Mouse (Mus musculus): ENCODE measurements around the gene Rnh1. TPM values are rescaled to one million over a fixed set of nuclear protein-coding genes. Genes with fewer than 3 reads are reported as not detected.

Rnh1 gene
- polyA plus RNA-seq, 1 experiment from 2014 or later, result 51.1 TPM

GRCm38 (mm10) chr7:141176173-141176572 lies 3.5 kb upstream of the Rnh1 start:
- H3K27ac ChIP-seq, result no peak overlapping the region
- WGBS, result 4% methylated on average over 8 of the region's 8 CpGs
- H3K4me1 ChIP-seq (replicated peaks), result peaks cover 13% of the 10 kb centered on the region
- no peaks in the 10 kb centered on the region for H3K36me3 ChIP-seq
- no peaks in the 10 kb centered on the region for H3K27me3 ChIP-seq
- no peak for ATAC-seq (ENCODE audit: low FRiP score)
- no peaks in the 10 kb centered on the region for H3K9me3 ChIP-seq
- H3K4me2 ChIP-seq, result no peak overlapping the region
- H3K9ac ChIP-seq, result 0 out of 2 replicates have a peak overlapping the region, but pooled peaks have one; percentile 35
- no peak overlapping the region for H3K4me3 ChIP-seq

GRCm38 (mm10) chr7:141175068-141175467 lies 2.4 kb upstream of the Rnh1 start:
- Histone ChIP-seq H3K27ac (no peak overlapping the region), H3K27me3 (no peaks in the 10 kb centered on the region), H3K4me1 (replicated peaks) (peaks cover 13% of the 10 kb centered on the region), H3K9ac (no peak overlapping the region), H3K4me2 (no peak overlapping the region), H3K36me3 (no peaks in the 10 kb centered on the region), H3K4me3 (no peak overlapping the region), H3K9me3 (no peaks in the 10 kb centered on the region)
- ATAC-seq (ENCODE audit: low FRiP score), result no peak
- 88% methylated on average over 4 of the region's 4 CpGs for WGBS

GRCm38 (mm10) chr7:141173323-141173850 lies 730 bp upstream of the Rnh1 start:
- peak overlapping the region; percentile 76 for H3K9ac ChIP-seq
- ATAC-seq (ENCODE audit: low FRiP score), result no peak
- WGBS, result 86% methylated on average over 5 of the region's 5 CpGs
- peaks cover 18% of the 10 kb centered on the region for H3K4me1 ChIP-seq (replicated peaks)
- no peaks in the 10 kb centered on the region for H3K9me3 ChIP-seq
- H3K36me3 ChIP-seq, result no peaks in the 10 kb centered on the region
- no peaks in the 10 kb centered on the region for H3K27me3 ChIP-seq
- peak overlapping the region; percentile 51 for H3K4me3 ChIP-seq
- H3K27ac ChIP-seq, result peak overlapping the region; percentile 97
- H3K4me2 ChIP-seq, result peak overlapping the region; percentile 73

- Histone ChIP-seq H3K27me3 (no peaks in the 10 kb centered on the region), H3K9ac (no peak overlapping the region), H3K9me3 (no peaks in the 10 kb centered on the region), H3K4me1 (replicated peaks) (peaks cover 24% of the 10 kb centered on the region), H3K36me3 (peaks cover 7% of the 10 kb centered on the region; the same call in 1 of the 2 replicates), H3K4me2 (no peak overlapping the region), H3K27ac (no peak overlapping the region), H3K4me3 (no peak overlapping the region)
- no peak for ATAC-seq (ENCODE audit: low FRiP score)
Observed at GRCm38 (mm10) chr7:141169866-141170265, 2.8 kb downstream of the Rnh1 start.

GRCm38 (mm10) chr7:141169300-141169699 lies 3.4 kb downstream of the Rnh1 start:
- Histone ChIP-seq H3K9me3 (no peaks in the 10 kb centered on the region), H3K4me2 (no peak overlapping the region), H3K4me3 (no peak overlapping the region), H3K27me3 (no peaks in the 10 kb centered on the region), H3K9ac (no peak overlapping the region), H3K27ac (no peak overlapping the region), H3K36me3 (peaks cover 11% of the 10 kb centered on the region), H3K4me1 (replicated peaks) (peaks cover 24% of the 10 kb centered on the region)
- WGBS, result 78% methylated on average over 1 of the region's 1 CpGs
- no peak for ATAC-seq (ENCODE audit: low FRiP score)

- Histone ChIP-seq H3K4me2 (peak overlapping the region; percentile 51), H3K27ac (no peak overlapping the region), H3K27me3 (no peaks in the 10 kb centered on the region), H3K9ac (peak overlapping the region; percentile 66), H3K9me3 (no peaks in the 10 kb centered on the region), H3K4me1 (replicated peaks) (peaks cover 22% of the 10 kb centered on the region), H3K4me3 (peak overlapping the region; percentile 35), H3K36me3 (peaks cover 18% of the 10 kb centered on the region)
- ATAC-seq (ENCODE audit: low FRiP score), result no peak
- WGBS, result 9% methylated on average over 22 of the region's 22 CpGs
Observed at GRCm38 (mm10) chr7:141168518-141168953, 4.1 kb downstream of the Rnh1 start.

GRCm38 (mm10) chr7:141167901-141168517 lies 4.6 kb downstream of the Rnh1 start:
- no peaks in the 10 kb centered on the region for H3K27me3 ChIP-seq
- WGBS, result 28% methylated on average over 7 of the region's 7 CpGs
- no peak for ATAC-seq (ENCODE audit: low FRiP score)
- H3K4me2 ChIP-seq, result peak overlapping the region; percentile 51
- H3K27ac ChIP-seq, result no peak overlapping the region
- H3K9me3 ChIP-seq, result no peaks in the 10 kb centered on the region
- peaks cover 24% of the 10 kb centered on the region for H3K36me3 ChIP-seq
- H3K4me3 ChIP-seq, result peak overlapping the region; percentile 35
- H3K4me1 ChIP-seq (replicated peaks), result peaks cover 17% of the 10 kb centered on the region
- peak overlapping the region; percentile 66 for H3K9ac ChIP-seq

- no peaks in the 10 kb centered on the region for H3K9me3 ChIP-seq
- H3K27me3 ChIP-seq, result no peaks in the 10 kb centered on the region
- 91% methylated on average over 6 of the region's 6 CpGs for WGBS
- H3K4me3 ChIP-seq, result no peak overlapping the region
- no peak overlapping the region for H3K4me2 ChIP-seq
- H3K4me1 ChIP-seq (replicated peaks), result peaks cover 11% of the 10 kb centered on the region; the same call in 1 of the 2 replicates
- peaks cover 54% of the 10 kb centered on the region for H3K36me3 ChIP-seq
- no peak for ATAC-seq (ENCODE audit: low FRiP score)
- no peak overlapping the region for H3K9ac ChIP-seq
- H3K27ac ChIP-seq, result no peak overlapping the region
Observed at GRCm38 (mm10) chr7:141164850-141165249, 7.8 kb downstream of the Rnh1 start.

GRCm38 (mm10) chr7:141164397-141164796 lies 8.3 kb downstream of the Rnh1 start:
- H3K4me1 ChIP-seq (replicated peaks), result peaks cover 11% of the 10 kb centered on the region; the same call in 1 of the 2 replicates
- H3K4me3 ChIP-seq, result no peak overlapping the region
- ATAC-seq (ENCODE audit: low FRiP score), result no peak
- H3K9ac ChIP-seq, result no peak overlapping the region
- H3K27me3 ChIP-seq, result no peaks in the 10 kb centered on the region
- no peaks in the 10 kb centered on the region for H3K9me3 ChIP-seq
- peaks cover 58% of the 10 kb centered on the region for H3K36me3 ChIP-seq
- 96% methylated on average over 7 of the region's 7 CpGs for WGBS
- no peak overlapping the region for H3K4me2 ChIP-seq
- no peak overlapping the region for H3K27ac ChIP-seq

- H3K4me2 ChIP-seq, result no peak overlapping the region
- ATAC-seq (ENCODE audit: low FRiP score), result no peak
- H3K4me3 ChIP-seq, result no peak overlapping the region
- no peak overlapping the region for H3K27ac ChIP-seq
- peaks cover 81% of the 10 kb centered on the region for H3K36me3 ChIP-seq
- H3K27me3 ChIP-seq, result no peaks in the 10 kb centered on the region
- H3K9me3 ChIP-seq, result no peaks in the 10 kb centered on the region
- H3K9ac ChIP-seq, result no peak overlapping the region
- no peaks in the 10 kb centered on the region for H3K4me1 ChIP-seq (replicated peaks)
- 91% methylated on average over 9 of the region's 9 CpGs for WGBS
Observed at GRCm38 (mm10) chr7:141155362-141155761, 17.3 kb downstream of the Rnh1 start.

- ATAC-seq (ENCODE audit: low FRiP score), result no peak
- no peak overlapping the region for H3K9ac ChIP-seq
- H3K4me2 ChIP-seq, result no peak overlapping the region
- 75% methylated on average over 4 of the region's 4 CpGs for WGBS
- H3K9me3 ChIP-seq, result no peaks in the 10 kb centered on the region
- H3K4me1 ChIP-seq (replicated peaks), result no peaks in the 10 kb centered on the region
- no peak overlapping the region for H3K4me3 ChIP-seq
- H3K27me3 ChIP-seq, result no peaks in the 10 kb centered on the region
- peaks cover 76% of the 10 kb centered on the region for H3K36me3 ChIP-seq
- no peak overlapping the region for H3K27ac ChIP-seq
Observed at GRCm38 (mm10) chr7:141148639-141149038, 24.0 kb downstream of the Rnh1 start.

- no peak overlapping the region for H3K9ac ChIP-seq
Observed at GRCm38 (mm10) chr7:141147044-141147443, 25.6 kb downstream of the Rnh1 start.

GRCm38 (mm10) chr7:141146043-141146595 lies 26.5 kb downstream of the Rnh1 start:
- no peaks in the 10 kb centered on the region for H3K4me1 ChIP-seq (replicated peaks)
- no peaks in the 10 kb centered on the region for H3K9me3 ChIP-seq
- H3K27me3 ChIP-seq, result no peaks in the 10 kb centered on the region
- peaks cover 66% of the 10 kb centered on the region for H3K36me3 ChIP-seq
- H3K27ac ChIP-seq, result no peak overlapping the region
- H3K4me3 ChIP-seq, result no peak overlapping the region
- H3K9ac ChIP-seq, result no peak overlapping the region
- no peak overlapping the region for H3K4me2 ChIP-seq
- ATAC-seq (ENCODE audit: low FRiP score), result no peak
- 96% methylated on average over 12 of the region's 12 CpGs for whole genome bisulfite sequencing

More at GRCm38 (mm10) chr7:141147044-141147443, 25.6 kb downstream of the Rnh1 start:
- Histone ChIP-seq H3K27ac (0 out of 2 replicates have a peak overlapping the region, but pooled peaks have one; percentile 14), H3K4me1 (replicated peaks) (no peaks in the 10 kb centered on the region), H3K36me3 (peaks cover 73% of the 10 kb centered on the region), H3K9me3 (no peaks in the 10 kb centered on the region), H3K4me2 (no peak overlapping the region), H3K4me3 (no peak overlapping the region), H3K27me3 (no peaks in the 10 kb centered on the region)
- 74% methylated on average over 6 of the region's 6 CpGs for WGBS
- no peak for ATAC-seq (ENCODE audit: low FRiP score)

Measured in hindbrain, embryonic 13.5 days (tissue).